Mouse (Mus musculus) mouse embryonic stem cell (cell line): ENCODE results near the gene Olfr488.
"Not testable (repeated sequence)": the region's sequence is repeated elsewhere in the genome, so short reads cannot be mapped to it uniquely, and the experiment has no call there.

Experiments used
- in situ Hi-C, 2 experiments: fragments of 300-500 bp; cut with MboI; formaldehyde crosslinking; loops; 1 replicate in 1 of 2; 3 replicates in 1 of 2; pipeline ENCODE4 v1.14.3; 2019 to 2020; ENCODE audit warnings: low sequenced_read_pairs in 2 of 2, low pct_unique_long_range_greater_than_20kb in 1 of 2, mixed read lengths in 1 of 2; ENCODE audit not compliant: unreplicated experiment in 1 of 2

Olfr488 gene

DNA sequence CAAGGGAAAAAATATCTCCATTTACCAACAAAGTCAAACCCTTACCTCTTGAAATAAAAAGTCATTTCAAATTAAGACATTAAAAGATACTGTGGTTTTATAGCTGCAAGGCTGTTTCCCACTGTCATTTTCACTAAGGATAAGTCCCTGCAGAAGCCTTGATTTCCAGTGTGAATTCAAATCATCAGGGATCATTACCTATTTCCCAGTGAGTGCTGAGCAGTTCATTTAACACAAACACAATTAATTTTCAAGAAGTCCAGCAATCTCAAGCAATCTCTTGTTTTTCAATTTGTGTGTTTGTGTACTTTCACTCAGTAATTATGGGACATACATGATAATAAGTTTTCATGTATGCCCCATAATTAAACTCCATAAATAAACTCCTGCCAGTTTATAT lies at the start of gene Olfr488:
Gene Olfr488 (minus strand): TSS at position 101 of the 400 bp plus-strand sequence.
- in situ Hi-C loops, result no loop called here

GRCm38 (mm10) chr7:108288834-108289233 lies 30.7 kb upstream of the Olfr488 start, which contains the start of gene Olfr490:
Olfr490 (minus strand) TSS chr7:108288934.
- in situ Hi-C loops, result no loop called here

DNA sequence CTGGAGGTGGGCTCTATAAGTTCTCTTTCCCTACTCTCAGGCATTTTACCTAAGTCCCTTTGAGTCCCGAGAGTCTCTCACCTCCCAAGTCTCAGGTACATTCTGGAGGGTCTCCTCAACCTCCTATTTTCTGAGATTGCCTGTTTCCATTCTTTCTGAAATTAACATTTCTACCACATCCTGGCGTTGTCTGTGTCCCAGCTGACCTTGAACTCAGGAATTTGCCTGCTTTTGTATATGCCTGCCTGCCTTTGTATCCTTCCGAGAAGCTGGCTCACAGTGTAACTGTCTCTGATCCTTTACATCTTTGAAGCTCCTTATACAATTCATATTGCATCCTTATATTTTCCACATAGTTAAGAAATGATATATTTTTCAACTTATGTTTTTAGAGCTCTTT lies 24.6 kb downstream of the Olfr488 start:
- in situ Hi-C loops, result no loop called here

DNA sequence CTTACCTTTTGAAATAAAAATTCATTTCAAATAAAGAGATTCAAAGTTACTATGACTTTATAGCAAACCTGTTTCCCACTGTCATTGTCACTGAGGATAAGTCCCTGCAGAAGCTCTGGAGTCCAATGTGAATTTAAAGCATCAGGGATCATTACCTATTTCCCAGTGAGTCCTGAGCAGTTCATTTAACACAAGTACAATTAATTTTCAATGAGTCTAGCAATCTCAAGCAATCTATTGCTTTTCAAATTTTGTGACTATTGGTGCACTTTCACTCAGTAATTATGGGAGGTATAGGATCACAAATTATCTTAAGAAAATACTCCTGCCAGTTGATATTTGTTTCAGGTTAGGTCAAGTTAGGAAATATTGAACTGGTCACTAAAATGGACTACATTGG lies 43.6 kb downstream of the Olfr488 start, which contains the start of gene Olfr487:
Gene Olfr487 (minus strand): TSS at position 101 of the 400 bp plus-strand sequence.
- in situ Hi-C loops, result not testable (repeated sequence)
